Mouse (Mus musculus) adrenal gland, postnatal 25 days (tissue): ENCODE measurements around the gene Slc11a1. TPM values are rescaled to one million over a fixed set of nuclear protein-coding genes. Genes with fewer than 3 reads are reported as not detected.
A peak's percentile ranks its signal among the peaks of the same experiment; 100 is the strongest.

Experiments
- DNase-seq: peaks from one replicate; pipeline ENCODE4 v3.0.0; 2021; ENCODE audit warnings: mixed read lengths
- microRNA-seq, 2 experiments: library from miRNA; unstranded; fragments of <30 nt; microRNA quantifications; one replicate each; pipeline ENCODE4 v1.2.0; 2021
- total RNA-seq: library from RNA; stranded (reverse); gene quantifications from 2 replicates; pipeline ENCODE4 v1.2.3, GENCODE M21; 2021

Slc11a1 gene
- total RNA-seq, 1 experiment from 2014 or later = 11.4 TPM

DNA sequence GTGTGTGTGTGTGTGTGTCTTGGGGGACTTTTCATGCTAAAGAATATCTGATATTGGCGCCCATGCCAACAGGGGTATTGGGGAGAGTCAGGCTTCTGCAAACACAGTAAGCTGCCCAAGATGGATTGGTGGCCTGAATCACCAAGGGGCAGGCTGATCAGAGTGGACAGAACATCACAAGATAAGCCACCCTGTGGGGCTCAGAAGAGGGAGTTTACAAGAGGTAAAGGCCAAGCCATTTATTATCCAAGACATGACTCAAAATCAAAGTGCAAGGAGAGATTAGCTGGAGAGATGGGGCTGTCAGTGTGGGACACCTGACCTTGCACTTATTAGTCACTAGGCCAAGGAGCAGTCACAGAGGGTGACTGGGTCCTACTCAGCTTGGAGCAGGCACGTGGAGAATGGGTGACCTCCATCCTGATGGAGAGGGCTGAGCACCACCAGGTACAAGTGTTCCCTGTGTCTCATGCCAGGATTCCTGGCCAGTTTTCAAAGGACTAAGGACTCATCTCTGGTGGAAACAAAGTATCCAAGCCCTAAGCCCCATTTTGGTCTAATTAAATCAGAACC, 36.8 kb downstream of the Slc11a1 start:
- DNase-seq = peak; percentile 35

DNA sequence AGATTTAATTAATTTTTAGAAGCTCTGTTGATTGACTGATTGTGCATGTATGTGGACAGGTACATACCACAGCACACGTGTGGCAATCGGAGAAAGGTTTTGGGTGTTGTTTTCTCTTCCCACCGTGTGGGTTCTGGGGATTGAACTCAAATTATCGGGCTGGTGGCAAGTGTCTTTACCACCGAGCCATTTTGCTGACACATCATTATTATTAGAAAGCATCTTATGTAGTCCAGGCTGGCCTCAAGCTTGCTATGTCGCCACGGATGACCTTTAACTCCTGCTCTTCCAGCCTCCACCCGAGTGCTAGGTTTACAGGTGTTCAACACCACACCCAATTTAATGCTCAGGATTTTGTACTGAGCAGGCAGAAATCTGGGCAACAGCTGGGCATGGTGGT, 37.7 kb downstream of the Slc11a1 start:
- no peak for DNase-seq

DNA sequence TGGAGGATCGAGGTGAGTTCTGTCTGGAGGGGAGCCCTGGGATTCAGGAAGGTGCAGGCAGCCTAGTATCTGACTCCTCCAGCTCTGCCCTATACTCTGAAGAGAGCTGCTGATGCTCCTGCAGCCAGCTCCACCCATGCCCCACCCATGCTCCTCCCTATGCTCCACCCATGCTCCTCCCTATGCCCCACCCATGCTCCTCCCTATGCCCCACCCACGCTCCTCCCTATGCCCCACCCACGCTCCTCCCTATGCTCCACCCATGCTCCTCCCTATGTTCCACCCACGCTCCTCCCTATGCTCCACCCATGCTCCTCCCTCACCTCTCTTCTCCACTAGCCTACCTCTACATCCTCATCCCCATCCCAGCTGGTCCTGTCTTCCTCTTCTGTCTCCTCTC, 40.1 kb downstream of the Slc11a1 start:
- DNase-seq = no peak

GRCm38 (mm10) chr1:74418747-74419439, 43.9 kb downstream of the Slc11a1 start:
- peak; percentile 63 for DNase-seq

DNA sequence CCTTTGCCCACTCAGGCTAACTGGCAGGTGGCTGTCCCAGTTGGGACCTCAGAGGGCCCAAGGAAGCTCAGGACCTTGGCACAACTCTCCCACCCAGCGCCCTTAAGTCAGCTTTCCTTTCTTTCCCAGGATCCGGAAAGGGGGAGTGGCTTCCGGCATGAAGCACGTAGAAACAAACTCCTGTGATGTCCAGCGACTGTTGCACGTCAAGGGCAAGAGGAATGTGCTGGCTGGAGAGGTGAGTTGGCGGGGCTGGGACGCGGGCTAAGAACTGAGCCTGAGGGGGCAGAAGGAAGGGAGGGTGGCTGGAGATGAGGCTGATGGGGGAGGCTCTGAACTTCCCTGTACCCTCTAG, 44.4 kb downstream of the Slc11a1 start:
- peak; percentile 19 for DNase-seq

DNA sequence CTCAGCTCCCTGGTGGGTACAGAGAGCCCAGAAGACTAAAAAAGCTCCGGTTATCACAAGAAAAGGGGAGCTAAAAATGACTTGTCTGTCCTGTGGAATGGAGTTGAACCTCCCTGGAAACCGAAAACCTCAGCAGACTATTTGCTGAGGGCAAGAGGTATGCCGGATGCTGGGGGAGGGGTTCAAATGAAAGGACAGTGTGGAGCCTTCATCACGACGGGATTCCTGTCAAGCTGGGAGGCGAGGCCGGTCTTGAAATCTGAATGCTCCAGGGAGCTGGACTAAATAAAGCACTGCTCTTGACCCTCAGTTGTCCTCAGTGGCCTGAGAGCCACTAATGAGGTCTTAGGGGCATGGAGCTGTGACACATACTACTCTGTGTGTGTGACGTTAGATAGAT, 48.2 kb downstream of the Slc11a1 start:
- no peak for DNase-seq

- no peak for DNase-seq
Measured at GRCm38 (mm10) chr1:74425845-74426244, 50.9 kb downstream of the Slc11a1 start.

GRCm38 (mm10) chr1:74433220-74433619, 58.2 kb downstream of the Slc11a1 start:
- DNase-seq = no peak

DNA sequence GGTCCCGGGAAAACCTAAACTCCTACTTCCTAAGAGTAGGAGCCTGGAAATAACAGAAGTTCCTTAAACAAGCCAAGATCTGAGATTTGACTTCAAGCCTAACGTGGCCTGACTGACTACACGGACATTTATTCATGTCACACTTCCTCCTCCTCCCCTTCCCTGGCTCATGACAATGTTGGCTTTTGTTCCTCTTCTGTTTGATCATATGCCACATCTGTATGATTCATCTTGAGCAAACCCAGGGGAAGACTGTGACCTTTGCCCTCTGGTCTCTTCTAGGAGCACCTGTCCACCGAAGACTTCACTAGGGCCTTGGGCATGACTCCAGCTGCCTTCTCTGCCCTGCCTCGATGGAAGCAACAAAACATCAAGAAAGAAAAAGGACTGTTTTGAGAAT, 59.6 kb downstream of the Slc11a1 start:
- DNase-seq = no peak

DNA sequence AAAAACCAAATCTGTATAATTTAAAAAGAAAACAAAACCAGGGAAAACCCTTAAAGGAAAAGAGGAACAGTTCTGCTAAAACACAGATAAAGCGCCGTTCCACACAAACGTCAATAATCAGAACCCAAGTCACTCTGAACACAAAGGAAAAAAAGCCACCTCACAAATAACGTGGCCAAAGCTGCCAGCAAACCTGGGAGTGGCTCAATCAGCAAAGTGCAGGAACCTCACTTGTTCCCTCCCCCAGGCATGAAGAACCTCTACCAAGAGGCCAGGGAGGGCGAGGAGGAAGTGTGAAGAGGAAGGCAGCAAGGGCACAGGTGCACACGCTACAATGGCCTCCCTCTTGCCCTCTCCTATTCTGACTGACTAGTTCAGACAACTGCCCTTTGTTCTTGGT, 60.6 kb downstream of the Slc11a1 start:
- no peak for DNase-seq

Small RNAs within 50 kb of the gene (microRNA-seq; reads per million reads assigned to microRNA genes)
- 26,478 to 38,172 reads per million in 2 experiments for gene Mir26b

Other genes starting within 250 kb of the Slc11a1 start
- 2.2 and 2.3 TPM in 2 replicates for gene Rufy4, start 249.7 kb upstream of the Slc11a1 start, total RNA-seq
- gene Cxcr2, start 221.2 kb upstream of the Slc11a1 start, total RNA-seq = not detected in 2 replicates
- not detected in 2 replicates for gene Cxcr1, start 180.6 kb upstream of the Slc11a1 start, total RNA-seq
- 170 and 172 TPM in 2 replicates for gene Arpc2, start 139.1 kb upstream of the Slc11a1 start, total RNA-seq
- not detected in 2 replicates for gene Gpbar1, start 96.6 kb upstream of the Slc11a1 start, total RNA-seq
- 157 and 183 TPM in 2 replicates for gene Aamp, start 90.5 kb upstream of the Slc11a1 start, total RNA-seq
- 65.2 and 75.9 TPM in 2 replicates for gene Pnkd, start 90.3 kb upstream of the Slc11a1 start, total RNA-seq
- gene Tmbim1, start 69.6 kb upstream of the Slc11a1 start, total RNA-seq = 83.1 and 84.7 TPM in 2 replicates
- 0.67 TPM in 2 replicates for gene Catip, start 13.1 kb upstream of the Slc11a1 start, total RNA-seq
- 168 and 179 TPM in 2 replicates for gene Ctdsp1, start 16.3 kb downstream of the Slc11a1 start, total RNA-seq
- gene Vil1, start 34.2 kb downstream of the Slc11a1 start, total RNA-seq = 1.6 TPM in 2 replicates
- 26.3 and 27.2 TPM in 2 replicates for gene Cnot9, start 130.9 kb downstream of the Slc11a1 start, total RNA-seq
- gene Plcd4, start 167.7 kb downstream of the Slc11a1 start, total RNA-seq = 0.24 and 0.82 TPM in 2 replicates
- 16.5 and 25.3 TPM in 2 replicates for gene Usp37, start 169.1 kb downstream of the Slc11a1 start, total RNA-seq
- gene Zfp142, start 213.1 kb downstream of the Slc11a1 start, total RNA-seq = 15.7 and 17.7 TPM in 2 replicates
- gene Bcs1l, start 213.1 kb downstream of the Slc11a1 start, total RNA-seq = 30.3 and 30.8 TPM in 2 replicates
- gene Rnf25, start 226.2 kb downstream of the Slc11a1 start, total RNA-seq = 46.4 and 56.7 TPM in 2 replicates
- gene Stk36, start 226.2 kb downstream of the Slc11a1 start, total RNA-seq = 3.7 and 4.2 TPM in 2 replicates